ENCODE assay signal across 11 mouse cellular contexts in genomic region chr1:83218260-83218659, GRCm38 (mm10). TPM values are rescaled to one million over a fixed set of nuclear protein-coding genes. Genes with fewer than 3 reads are reported as not detected.
DNase-seq lines count a peak whose midpoint lies in the region; ATAC-seq and TF ChIP-seq lines count a peak whose summit lies in the region.
"Had no signal": no experiment of that assay in that cellular context is flagged by ENCODE, and none has a peak within 500 bp of the region (broad histone marks: within the 10 kb centered on the region; RNA-seq: fewer than 3 reads in every experiment).

No protein-coding gene starts in this region.

- H3K79me2 ChIP-seq in heart, adult 2 months (replicated peaks; ENCODE audit: control insufficient read depth, insufficient read depth, low read length) = no peaks in the 10 kb centered on the region

- TF ChIP-seq EP300 in heart, adult 2 months (IDR thresholded peaks at IDR 0.05; ENCODE audit: insufficient read depth, low read depth, low read length) = no peak

- H3K9ac ChIP-seq in heart, adult 2 months (ENCODE audit: low read depth, low read length) = no peak overlapping the region
- H3K9ac ChIP-seq in lung, embryonic 14.5 days = no peak overlapping the region
- H3K9ac ChIP-seq in midbrain, embryonic 16.5 days (ENCODE audit: low read depth, low read length) = no peak overlapping the region
- H3K9ac ChIP-seq: midbrain, embryonic 12.5 days had no signal

- TF ChIP-seq CTCF in heart, adult 2 months (IDR thresholded peaks at IDR 0.05) = peak; percentile 54
- peak; percentile 50 for TF ChIP-seq CTCF in lung, embryonic 14.5 days (IDR thresholded peaks at IDR 0.05; ENCODE audit: low read depth)

- ATAC-seq in lung, embryonic 14.5 days (ENCODE audit: insufficient read depth) = no peak
- peak; percentile 62; the same call in 1 of the 2 replicates for ATAC-seq in midbrain, embryonic 16.5 days
- ATAC-seq in erythroid progenitor cell, adult 5-6 weeks (replicated peaks; ENCODE audit: low FRiP score, poor library complexity, severe bottlenecking) = no peak

- no peaks in the 10 kb centered on the region for H3K27me3 ChIP-seq in heart, adult 2 months (ENCODE audit: control insufficient read depth, insufficient read depth, low read length)
- no peaks in the 10 kb centered on the region for H3K27me3 ChIP-seq in lung, embryonic 14.5 days (ENCODE audit: insufficient read depth, low read length)
- H3K27me3 ChIP-seq in midbrain, embryonic 16.5 days (ENCODE audit: control insufficient read depth, insufficient read depth, low read depth, low read length) = no peaks in the 10 kb centered on the region
- H3K27me3 ChIP-seq: midbrain, embryonic 12.5 days had no signal

- H3K36me3 ChIP-seq in heart, adult 2 months (ENCODE audit: control insufficient read depth, insufficient read depth, low read length) = no peaks in the 10 kb centered on the region
- no peaks in the 10 kb centered on the region for H3K36me3 ChIP-seq in lung, embryonic 14.5 days (ENCODE audit: insufficient read depth)
- H3K36me3 ChIP-seq in midbrain, embryonic 16.5 days (ENCODE audit: control insufficient read depth, insufficient read depth, low read length) = no peaks in the 10 kb centered on the region
- H3K36me3 ChIP-seq: G1E; midbrain, embryonic 12.5 days had no signal

- intact Hi-C loops in heart, adult 2 months (cut with DNase I) = no loop called here
- intact Hi-C loops in heart, postnatal 25 days (cut with DNase I) = loop anchor here (2.0 kb wide), 1 partner anchor 501 kb away; no protein-coding TSS in a partner anchor

- TF ChIP-seq POLR2A in heart, adult 2 months (IDR thresholded peaks at IDR 0.05; ENCODE audit: insufficient read depth, low read depth, low read length) = no peak

- H3K4me3 ChIP-seq in heart, adult 2 months = no peak overlapping the region
- H3K4me3 ChIP-seq in lung, embryonic 14.5 days (ENCODE audit: low read depth, low read length) = no peak overlapping the region
- no peak overlapping the region for H3K4me3 ChIP-seq in midbrain, embryonic 16.5 days (ENCODE audit: low read depth, low read length)
- H3K4me3 ChIP-seq: midbrain, embryonic 12.5 days had no signal

- H3K27ac ChIP-seq in heart, adult 2 months = no peak overlapping the region
- H3K27ac ChIP-seq in lung, embryonic 14.5 days (ENCODE audit: low read depth) = no peak overlapping the region
- H3K27ac ChIP-seq in midbrain, embryonic 16.5 days (ENCODE audit: low read length) = no peak overlapping the region
- H3K27ac ChIP-seq: midbrain, embryonic 12.5 days had no signal

- H3K9me3 ChIP-seq in lung, embryonic 14.5 days (ENCODE audit: low read depth, low read length) = no peaks in the 10 kb centered on the region
- no peaks in the 10 kb centered on the region for H3K9me3 ChIP-seq in midbrain, embryonic 16.5 days (replicated peaks; ENCODE audit: control insufficient read depth, low read length, poor library complexity, severe bottlenecking)
- H3K9me3 ChIP-seq: G1E; midbrain, embryonic 12.5 days had no signal

- WGBS in heart, adult 2 months = 18% methylated on average over 1 of the region's 1 CpGs
- 36% methylated on average over 1 of the region's 1 CpGs for whole genome bisulfite sequencing in lung, embryonic 14.5 days
- WGBS in midbrain, embryonic 16.5 days = 61% methylated on average over 1 of the region's 1 CpGs

- DNase-seq in heart, adult 2 months = no peak
- DNase-seq in heart, postnatal 25 days (ENCODE audit: low spot score) = no peak
- peak; percentile 56 for DNase-seq in lung, embryonic 14.5 days
- no peak for DNase-seq in lung, adult 18-20 months
- DNase-seq in embryo, embryonic 10.5 days (ENCODE audit: low spot score) = peak; percentile 42
- DNase-seq in urinary bladder, postnatal 25 days (ENCODE audit: low spot score) = no peak

- no peak overlapping the region for H3K4me2 ChIP-seq in lung, embryonic 14.5 days
- no peak overlapping the region for H3K4me2 ChIP-seq in midbrain, embryonic 16.5 days (ENCODE audit: low read length)
- H3K4me2 ChIP-seq: midbrain, embryonic 12.5 days had no signal

- H3K4me1 ChIP-seq in heart, adult 2 months (ENCODE audit: control insufficient read depth, insufficient read depth, low read length) = no peaks in the 10 kb centered on the region
- H3K4me1 ChIP-seq in lung, embryonic 14.5 days (ENCODE audit: insufficient read depth) = no peaks in the 10 kb centered on the region
- no peaks in the 10 kb centered on the region for H3K4me1 ChIP-seq in midbrain, embryonic 16.5 days (ENCODE audit: control insufficient read depth, insufficient read depth, low read length)
- H3K4me1 ChIP-seq: midbrain, embryonic 12.5 days had no signal

RNA-seq across cellular contexts. Expression of gene Daw1, which starts 58.7 kb away (rescaled TPM):
- not detected for total RNA-seq in heart, adult 2 months (2021)
- polyA plus RNA-seq in heart, adult 2 months (2012; rRNA removed) = 0.08 TPM in 1 of 2 replicates, not detected in the other
- total RNA-seq in heart, postnatal 25 days (2021) = not detected
- 0.20 TPM in 1 of 2 replicates, not detected in the other for polyA plus RNA-seq in lung, embryonic 14.5 days (2014; fragmentation: Nextera tagmentation; extraction: Ambion mirVana)
- polyA plus RNA-seq in midbrain, embryonic 16.5 days (2015; fragmentation: Nextera tagmentation; extraction: Ambion mirVana) = 2.0 and 2.1 TPM in 2 replicates
- not detected in 2 replicates for total RNA-seq in erythroid progenitor cell, adult 5-6 weeks (2015; ENCODE audit: low replicate concordance)
- total RNA-seq in erythroid progenitor cell, adult 5-6 weeks (2017; ENCODE audit: low replicate concordance) = not detected in 2 replicates
- total RNA-seq: G1E had no signal
- polyA plus RNA-seq: G1E; midbrain, embryonic 12.5 days; spleen, adult 2 months had no signal

Comparison
In these comparisons a context has a peak if more than half of its experiments do, and no peak if none do; other contexts are left out.
1. DNase-seq: peak in lung, embryonic 14.5 days (single experiment) and embryo, embryonic 10.5 days (single experiment); none in heart, adult 2 months (0 of 2), heart, postnatal 25 days (single experiment), lung, adult 18-20 months (0 of 2) and urinary bladder, postnatal 25 days (single experiment).